Mouse (Mus musculus) c-Kit-positive CD71-negative TER-119-negative erythroid progenitor cells, embryonic 14.5 days (primary cell): ENCODE results near the gene Uqcc1.

Experiments
- DNase-seq: peaks from one replicate; pipeline ENCODE4 v3.0.0-alpha.2; 2013; ENCODE audit warnings: low read depth

Gene Uqcc1

DNA sequence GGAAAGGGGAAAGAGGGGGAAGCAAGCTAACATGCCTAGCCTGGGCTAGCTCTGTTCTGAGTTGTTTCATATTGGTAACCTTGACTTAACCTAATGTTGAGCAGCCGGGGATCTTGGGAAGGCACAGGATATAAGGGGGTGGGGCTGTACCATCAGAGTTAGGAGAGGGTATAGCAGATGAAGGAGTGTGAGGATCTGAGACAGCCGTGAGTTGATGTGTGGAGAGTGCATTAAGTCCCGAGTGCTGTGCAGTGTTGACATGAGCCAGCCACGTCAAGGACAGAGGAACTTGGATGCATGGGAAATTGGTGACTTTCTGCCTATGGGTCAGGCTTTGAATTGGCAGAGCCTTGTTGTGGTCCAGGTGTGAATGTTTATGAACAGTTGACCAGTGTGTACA, 117.5 kb downstream of the Uqcc1 start:
- no peak for DNase-seq

DNA sequence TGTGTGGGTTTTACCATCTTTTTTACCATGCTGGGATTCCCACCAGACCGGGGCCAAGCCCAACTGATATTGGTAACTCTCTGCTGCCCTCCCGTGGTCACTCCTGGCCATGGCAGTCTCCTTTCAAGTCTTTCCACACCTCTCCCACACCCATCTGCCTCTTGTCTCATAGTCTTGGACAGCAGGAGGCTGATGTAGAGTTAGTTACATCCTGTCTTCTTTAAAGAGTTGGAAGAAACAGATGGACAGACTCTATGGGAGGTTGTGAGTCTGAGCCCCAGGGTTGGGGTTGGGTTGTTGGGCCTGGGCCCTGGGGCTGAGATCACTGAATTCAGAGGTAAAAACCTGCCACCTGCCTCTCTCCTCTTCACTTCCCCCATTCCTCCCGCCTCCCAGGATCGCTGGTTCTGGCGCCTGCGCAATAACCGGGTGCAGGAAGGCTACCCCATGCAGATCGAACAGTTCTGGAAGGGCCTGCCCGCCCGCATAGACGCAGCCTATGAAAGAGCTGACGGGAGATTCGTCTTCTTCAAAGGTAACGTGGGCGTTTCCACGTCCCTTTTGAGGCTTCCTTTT, 118.2 kb downstream of the Uqcc1 start:
- DNase-seq, result peak; percentile 71

DNA sequence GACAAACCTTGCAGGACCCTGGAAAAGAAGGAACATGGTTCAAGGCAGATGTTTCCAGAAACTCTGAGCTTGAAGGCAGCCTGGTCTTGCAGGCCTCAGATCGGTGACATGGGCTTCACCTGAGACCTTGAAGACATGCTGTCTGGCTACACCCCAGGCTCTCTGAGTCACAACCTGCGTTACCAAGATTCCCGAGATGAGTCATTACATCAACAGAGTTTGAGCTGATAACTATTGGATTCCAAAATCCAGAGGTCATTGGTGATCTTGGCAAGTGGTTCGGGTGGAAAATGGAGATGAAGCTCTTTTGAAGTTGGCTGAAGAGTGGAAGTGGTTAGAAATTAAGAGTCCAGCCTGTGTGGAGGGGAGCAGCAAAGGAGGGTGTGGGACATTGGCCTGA, 120.5 kb downstream of the Uqcc1 start:
- no peak for DNase-seq

DNA sequence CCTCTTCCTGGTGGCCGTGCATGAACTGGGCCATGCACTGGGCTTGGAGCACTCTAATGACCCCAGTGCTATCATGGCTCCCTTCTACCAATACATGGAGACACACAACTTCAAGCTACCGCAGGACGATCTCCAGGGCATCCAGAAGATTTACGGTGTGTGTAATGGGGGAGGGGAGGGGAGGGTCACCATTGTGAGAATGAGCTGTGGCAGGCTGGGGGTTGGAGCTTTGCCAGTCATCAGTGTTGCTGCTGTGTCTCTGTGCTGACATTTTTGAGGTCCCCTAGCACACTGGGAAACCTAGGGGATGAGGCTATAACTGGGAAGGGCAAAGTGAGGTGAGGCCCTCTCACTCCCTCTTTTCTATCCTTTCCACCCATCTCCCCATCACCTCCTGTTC, 122.7 kb downstream of the Uqcc1 start:
- no peak for DNase-seq

DNA sequence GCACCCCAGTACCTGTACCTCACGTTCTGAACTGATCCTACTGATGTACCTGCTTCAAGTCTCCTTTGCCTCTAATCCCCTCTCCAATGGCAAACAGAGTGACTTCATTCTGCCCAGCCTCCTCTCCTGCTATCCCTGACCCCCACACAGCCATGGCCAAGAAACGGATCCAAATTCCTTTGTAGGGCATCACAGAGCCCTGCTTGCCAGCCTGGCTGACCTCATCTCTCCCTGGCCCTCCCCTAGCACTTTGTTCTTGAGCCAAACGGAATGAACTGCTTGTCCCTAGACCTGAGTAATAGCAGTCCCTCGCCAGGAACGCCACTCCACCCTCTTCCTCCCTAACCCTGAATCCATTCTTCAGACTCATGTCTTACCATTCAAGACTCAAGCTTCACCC, 123.6 kb downstream of the Uqcc1 start:
- no peak for DNase-seq

DNA sequence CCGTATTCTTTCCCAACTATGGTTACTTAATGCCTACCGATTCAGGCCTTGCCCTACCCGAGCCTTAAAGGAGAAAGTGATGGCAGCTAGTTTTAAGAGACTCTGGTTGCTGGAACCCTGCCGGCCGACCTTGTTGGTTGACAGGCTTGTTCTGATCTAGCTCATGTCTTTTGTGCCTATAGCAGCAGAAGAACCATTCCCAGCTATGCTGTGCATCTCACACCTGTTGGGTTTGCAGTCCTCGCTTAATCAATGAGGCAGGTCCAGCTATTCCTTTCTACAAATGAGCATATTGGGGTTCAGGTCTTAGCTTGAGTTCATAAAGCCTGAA, 124.2 kb downstream of the Uqcc1 start:
- no peak for DNase-seq

DNA sequence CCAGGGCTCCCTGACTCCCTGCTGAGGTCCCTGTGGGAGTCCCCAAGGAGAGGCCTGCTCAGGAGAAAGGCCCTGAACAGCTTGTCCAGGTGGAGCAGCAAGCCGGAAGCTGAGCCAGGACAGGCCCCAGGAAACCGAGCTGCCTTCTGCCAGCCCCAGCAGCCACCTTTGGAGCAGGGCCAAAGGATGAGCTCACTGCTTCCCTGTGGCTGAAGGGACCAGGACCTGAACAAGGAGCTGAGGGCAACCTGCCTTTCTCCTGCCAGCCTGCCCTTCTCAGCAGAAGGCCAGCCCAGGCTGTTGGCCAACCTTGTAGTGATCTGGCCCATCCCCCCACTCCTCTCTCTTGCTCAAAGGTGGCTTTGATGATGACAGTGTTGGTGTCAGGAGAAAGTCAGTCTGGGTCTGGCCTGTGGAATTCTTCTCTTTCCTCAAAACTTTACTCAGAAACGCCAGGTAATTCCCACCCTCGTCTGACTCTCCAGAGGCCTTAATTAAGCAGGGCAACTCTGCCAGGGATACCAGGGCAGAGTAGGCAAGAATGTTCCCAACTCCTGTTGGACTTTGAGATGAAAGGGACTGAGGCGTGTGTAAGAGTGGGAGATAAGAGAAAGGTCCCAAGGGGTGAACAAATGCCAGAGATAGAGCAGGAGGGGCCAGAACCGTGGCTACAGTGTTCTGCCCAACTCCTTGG, 124.7 kb downstream of the Uqcc1 start:
- no peak for DNase-seq

DNA sequence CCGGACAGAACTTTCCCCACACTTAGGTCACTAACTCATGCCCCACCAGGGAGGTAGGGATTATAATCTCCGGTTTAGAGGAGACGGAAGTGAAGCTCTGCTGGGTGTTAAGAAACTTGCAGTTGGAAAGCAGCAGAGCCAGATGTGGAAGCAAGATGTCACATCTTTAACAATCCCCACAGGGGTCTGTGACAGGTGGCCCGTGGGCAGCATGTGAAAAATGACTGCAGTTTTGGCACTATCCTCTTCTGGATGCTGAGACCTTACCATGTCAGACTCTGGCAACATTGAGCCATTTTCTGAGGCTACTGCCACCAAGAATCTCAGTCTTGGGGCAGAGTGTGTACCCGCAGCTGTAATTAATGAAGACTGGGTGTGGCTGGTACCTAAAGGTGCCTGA, 126.1 kb downstream of the Uqcc1 start:
- DNase-seq, result no peak

DNA sequence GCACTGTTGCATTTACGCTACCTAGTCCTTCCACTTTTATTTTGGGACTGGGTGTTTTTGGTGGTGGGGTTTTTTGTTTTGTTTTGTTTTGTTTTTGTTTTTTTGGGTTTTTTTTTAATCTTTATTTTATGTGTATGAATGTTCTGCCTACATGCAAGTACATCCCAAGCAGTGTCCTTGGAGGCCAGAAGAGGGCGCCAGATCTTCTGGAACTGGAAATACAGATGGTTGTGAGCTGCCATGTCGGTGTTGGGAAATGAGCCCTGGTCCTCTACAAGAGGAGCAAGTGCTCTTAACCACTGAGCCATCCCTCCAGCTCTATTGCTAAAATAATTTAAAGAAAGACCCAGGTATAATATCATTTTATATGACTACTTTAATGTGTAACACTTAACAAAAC, 127.3 kb downstream of the Uqcc1 start:
- DNase-seq, result no peak

DNA sequence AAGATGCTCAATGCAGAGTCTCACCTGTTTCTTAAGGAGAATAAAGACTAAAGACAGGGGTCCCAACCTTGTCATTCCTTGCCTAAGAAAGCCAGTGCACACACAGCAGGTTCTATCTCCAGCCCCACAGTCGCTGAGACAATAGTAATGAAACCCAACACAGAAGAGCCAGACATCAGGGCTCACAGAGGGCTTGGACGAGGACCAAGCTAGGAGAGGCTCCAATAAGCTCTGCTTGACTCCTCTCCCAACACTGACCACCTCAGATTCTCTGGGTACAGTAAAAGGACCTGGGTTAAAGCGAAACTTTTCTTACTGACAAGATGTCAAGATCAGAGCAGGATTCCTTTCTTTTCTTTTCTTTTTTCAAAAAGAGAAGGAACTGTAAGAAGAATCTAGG, 131.5 kb downstream of the Uqcc1 start:
- DNase-seq, result no peak
